Mouse (Mus musculus) spleen, postnatal 14 days (tissue): Measurements from ENCODE around the gene Midn.

Source experiments
- DNase-seq, 2 experiments: peaks; one replicate each; pipeline ENCODE4 v3.0.0; 2021 to 2022; ENCODE audit warnings: low spot score in 2 of 2

Gene Midn

GRCm38 (mm10) chr10:80170052-80170451 is 22.0 kb downstream of the Midn start:
- no peak for DNase-seq

GRCm38 (mm10) chr10:80170601-80171021 is 22.5 kb downstream of the Midn start:
- no peak for DNase-seq

DNA sequence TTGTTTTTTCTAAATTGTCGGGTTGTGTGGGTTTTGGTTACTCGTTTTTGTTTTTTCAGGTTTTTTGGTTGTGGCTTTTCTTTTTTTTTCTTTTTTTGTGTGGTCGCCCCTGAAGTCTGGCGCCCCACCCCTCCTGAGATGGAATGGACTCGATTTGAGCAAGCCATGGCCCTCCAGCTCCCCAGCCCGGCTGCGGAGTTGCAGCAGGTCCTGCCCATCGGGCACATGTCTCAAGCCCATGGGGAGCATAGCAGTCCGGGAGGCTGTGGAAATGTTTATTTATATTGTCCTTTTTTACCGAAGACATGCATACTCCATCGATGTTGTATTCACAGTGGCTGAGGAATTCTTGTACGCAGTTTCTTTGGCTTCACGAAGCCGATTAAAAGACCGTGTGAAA is 23.2 kb downstream of the Midn start:
- no peak for DNase-seq

DNA sequence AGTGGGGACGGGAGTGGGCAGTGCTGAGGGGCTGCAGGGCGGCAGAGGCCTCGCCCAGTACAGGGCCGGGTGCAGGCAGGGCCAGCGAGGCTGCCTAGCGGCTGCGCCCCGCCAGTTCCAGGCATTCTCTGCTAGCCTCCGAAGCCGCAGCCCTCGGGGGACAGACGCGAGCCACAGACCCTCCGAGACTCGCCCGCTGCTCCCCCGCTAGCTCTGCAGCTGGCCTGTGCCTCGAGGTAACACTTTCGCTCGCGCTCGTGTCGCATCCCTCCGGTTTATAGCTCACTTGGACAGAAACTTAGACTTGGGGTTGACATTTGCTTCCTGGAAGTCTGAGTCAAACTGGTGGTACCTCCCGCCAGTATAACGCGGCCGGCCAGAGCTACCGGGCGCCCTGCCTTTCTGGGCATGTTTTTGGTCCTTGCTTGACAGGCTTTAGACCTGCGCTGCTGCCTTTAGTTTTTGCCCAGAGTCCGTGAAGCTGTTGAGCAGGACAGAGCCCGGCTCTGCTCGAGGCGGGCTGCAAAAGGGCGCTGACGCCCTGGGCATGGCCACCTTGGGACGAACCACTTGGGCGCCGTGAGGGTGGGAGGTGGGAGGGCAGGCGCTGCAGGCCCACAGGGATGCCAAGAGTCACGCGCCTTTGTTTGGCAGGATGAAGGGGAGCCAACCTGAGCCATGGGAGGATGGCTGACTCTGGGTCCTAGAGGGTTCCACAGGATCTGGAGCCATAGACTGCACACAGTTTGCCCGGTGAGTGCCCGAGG is 23.9 kb downstream of the Midn start:
- no peak for DNase-seq

DNA sequence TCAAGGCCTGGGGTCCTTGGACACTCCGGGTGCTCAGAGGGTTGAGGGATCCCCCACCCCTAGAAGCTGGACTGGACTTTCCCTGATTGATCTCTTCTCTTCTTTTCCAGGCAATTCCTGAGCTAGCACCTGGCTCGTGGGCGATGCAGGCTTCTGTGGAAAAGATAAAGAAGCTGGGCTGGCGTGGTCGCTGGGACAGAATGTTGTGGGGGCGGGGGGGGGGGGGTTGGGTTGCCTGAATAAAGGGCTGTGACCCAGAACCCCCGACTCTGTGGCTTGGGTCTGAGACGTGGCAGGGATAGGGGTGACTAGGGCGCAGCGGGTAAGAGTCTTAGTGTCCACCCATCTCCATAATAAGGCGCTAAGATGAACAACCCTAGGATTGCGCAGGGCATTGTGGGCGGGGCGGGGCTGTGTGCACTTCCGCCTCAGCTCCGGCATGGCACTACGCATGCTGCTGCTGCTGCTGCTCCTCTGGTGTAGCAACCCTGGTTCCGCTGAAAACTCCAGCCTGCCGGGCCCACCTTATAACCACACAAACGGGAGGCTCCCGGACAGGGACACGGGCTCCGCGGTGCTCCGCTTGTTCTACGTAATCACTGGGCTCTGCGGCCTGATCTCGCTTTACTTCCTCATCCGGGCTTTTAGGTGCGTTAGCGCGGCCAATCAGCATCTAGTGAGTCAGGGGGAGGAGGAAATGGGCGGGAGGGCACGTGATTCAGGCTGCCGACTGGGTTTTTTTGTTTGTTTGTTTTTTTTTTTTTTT is 24.6 kb downstream of the Midn start, which contains the start of gene 1600002K03Rik:
TSS of gene 1600002K03Rik (plus strand) at position 418 of the 766 bp plus-strand sequence.
- peak; percentile 69 to 77 for DNase-seq

GRCm38 (mm10) chr10:80173358-80173757 is 25.3 kb downstream of the Midn start:
- no peak for DNase-seq

DNA sequence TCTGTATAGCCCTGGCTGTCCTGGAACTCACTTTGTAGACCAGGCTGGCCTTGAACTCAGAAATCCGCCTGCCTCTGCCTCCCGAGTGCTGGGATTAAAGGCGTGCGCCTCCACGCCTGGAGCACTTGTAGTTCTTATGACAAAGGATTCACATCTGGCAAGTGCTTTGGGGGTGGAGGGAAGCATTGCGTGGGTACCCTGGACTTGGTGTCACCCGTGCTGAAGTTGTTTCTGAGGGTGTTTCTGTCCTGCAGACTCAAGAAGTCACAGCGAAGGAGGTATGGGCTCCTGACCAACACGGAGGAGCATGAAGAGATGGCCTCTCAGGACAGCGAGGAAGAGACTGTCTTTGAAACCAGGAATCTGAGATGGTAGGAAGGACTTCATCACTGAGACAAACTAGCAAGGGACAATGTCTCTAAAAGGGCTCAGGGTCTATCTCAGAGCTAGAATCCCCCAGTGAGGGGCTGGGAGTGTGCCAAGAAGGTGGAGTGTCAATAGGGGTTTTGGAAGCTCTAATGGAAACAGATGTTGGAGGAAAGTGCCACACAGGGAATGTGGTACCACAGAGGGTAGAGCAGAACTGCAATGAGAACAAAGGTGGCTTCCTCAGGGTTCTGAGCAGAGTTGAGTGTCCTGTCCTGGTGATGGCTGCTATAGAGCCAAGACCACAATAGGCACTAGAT is 26.0 kb downstream of the Midn start:
- no peak for DNase-seq

DNA sequence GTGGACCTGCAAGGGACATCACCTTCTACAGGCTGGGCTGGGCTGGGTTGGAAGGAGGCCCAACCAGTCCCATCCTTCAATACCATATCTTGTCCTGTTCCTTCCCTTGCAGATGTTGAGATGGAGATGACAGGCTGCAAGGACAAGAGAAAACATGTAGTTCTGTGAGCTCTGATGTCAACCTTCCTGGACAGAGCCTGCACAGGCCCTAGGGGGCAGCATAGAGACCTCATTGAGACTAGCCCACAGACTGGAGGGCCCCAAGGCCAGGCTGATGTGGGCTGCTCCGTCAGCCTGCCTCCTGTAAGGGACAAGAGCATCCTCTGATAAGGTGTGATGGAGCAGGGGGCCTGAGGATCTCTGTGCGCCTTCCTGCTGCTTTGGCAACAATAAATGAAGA is 26.6 kb downstream of the Midn start:
- DNase-seq = no peak

DNA sequence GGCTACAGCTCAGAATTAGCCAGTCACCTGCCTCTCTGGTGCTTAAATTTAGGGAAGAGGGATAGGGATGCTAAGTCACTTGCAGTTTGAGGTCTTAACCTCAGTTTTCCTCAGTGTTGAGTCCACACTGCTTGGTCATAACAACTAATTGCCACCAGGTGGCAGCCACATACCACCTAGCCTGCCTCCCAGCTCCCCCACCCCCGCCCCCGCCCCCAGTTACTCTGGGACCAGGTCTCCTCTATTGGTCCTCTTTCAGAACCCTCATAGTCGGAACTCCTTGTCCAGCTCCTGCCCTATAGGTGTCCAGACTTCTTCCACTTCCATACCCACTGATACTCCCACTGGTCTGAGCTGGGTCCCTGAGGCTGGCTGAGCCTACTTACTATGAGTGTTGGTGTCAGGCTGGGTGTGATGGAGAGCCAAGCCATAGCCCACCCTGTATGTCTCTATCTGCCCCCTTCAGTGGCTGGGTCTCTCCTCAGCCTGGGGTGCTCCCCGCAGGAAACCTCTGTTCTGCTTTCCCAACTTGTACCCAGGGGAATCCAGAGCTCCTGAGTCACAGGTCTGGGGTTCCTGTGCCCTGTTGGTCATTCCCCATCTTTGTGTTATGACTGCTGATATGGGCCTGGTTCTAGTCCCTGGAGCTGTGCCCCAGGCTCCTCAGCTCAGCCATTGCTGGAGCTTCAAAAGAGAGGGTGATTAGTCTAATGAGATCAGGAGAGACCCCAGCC is 27.6 kb downstream of the Midn start:
- DNase-seq = no peak

GRCm38 (mm10) chr10:80176270-80176834 is 28.3 kb downstream of the Midn start:
- DNase-seq = no peak

GRCm38 (mm10) chr10:80177441-80178279 is 29.6 kb downstream of the Midn start:
- DNase-seq = no peak

DNA sequence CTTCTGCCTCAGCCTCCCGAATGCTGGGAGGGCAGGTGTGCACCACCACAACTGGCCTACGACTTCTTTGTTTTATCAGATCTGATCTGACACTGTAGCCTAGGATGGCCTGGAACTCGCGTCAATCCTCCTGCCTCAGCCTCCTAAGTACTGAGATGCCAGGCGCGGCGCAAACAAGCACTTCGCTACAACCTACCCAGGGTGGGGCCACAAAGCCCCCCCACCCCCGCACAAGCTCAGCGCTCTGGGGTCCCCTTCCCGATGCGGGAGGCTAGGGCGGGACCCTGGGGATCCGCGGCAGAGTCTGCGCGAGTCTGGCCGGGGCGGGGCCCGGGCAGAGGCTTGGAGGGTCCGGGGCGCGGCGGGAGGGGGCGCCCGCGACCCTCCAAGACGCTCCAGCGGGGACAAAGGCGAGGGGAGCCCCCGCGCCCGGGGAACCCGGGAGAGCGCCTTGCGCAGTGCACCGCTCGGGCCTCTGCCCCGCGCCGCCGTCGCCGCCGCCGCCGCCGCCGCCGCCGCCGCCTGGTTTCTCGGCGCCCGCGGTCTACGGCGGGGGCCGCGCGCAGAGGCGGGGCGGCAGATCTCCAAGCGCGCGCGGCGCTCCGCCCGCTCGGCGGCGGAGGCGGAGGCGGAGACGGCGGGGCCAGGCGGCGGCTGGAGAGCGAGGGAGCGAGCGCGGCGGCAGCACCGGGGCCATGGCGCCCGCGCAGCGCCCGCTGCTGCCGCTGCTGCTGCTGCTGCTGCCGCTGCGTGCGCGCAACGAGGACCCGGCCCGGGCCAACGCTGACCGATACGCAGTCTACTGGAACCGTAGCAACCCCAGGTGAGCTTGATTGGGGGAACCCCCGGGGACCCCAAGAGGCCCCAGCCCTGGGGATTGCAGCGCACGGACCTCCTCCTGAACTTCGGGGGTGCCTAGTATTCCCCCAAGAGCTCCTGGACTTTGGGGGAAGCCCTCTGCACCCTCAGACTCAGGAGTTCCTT is 31.3 kb downstream of the Midn start, which contains the start of gene Efna2:
TSS of gene Efna2 (plus strand) at position 415 of the 984 bp plus-strand sequence.
- no peak for DNase-seq

DNA sequence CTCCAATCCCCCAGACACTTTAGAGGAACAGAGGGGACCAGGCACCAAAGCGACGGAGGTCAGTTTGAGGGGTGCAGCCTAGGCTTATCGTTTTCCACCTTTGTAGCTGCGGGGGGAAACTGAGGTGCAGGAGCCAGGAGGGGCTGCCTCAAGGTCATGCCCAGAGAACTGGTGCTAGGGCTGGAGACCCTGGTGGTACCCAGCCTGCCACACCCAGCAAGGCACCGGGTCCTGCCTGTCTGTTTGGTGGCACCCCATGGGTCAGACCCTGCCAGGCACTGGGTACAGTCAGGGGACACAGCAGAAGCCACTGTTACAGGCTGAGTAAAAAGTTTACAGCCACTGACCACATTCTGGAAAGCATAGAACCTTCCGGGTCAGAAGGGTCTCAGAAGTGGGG is 32.2 kb downstream of the Midn start:
- no peak for DNase-seq

- no peak for DNase-seq
These were observed 32.8 kb downstream of the Midn start for GRCm38 (mm10) chr10:80180823-80181222.

- no peak for DNase-seq
These were observed 34.5 kb downstream of the Midn start for GRCm38 (mm10) chr10:80182547-80182946.

DNA sequence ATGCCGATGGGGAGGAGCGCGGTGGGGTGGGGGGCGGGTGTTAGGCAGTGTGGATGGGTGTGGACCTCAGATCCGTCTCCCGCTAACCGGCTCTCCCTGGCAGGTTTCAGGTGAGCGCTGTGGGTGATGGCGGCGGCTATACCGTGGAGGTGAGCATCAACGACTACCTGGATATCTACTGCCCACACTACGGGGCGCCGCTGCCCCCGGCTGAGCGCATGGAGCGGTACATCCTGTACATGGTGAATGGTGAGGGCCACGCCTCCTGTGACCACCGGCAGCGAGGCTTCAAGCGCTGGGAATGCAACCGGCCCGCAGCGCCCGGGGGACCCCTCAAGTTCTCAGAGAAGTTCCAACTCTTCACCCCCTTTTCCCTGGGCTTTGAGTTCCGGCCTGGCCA is 38.6 kb downstream of the Midn start:
- DNase-seq = no peak

DNA sequence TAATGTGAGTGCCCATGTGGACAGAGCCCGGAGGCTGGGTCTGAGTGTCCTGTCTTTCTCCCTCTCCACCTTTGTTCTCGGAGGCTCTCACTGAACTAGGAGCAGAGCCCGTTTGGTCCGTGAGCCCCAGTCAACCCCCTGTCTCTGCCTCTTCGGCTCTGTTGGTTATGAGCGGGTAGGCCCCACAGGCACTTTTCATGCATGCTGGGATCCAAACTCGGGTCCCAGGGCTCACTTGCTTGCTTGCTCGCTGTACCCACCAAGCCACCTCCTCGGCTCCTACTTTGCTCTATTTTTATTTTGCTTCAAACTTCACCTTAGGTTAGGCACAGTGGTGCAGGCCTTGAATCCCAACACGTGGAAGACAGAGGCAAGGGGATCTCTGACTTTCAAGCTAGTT is 39.7 kb downstream of the Midn start:
- DNase-seq = no peak

DNA sequence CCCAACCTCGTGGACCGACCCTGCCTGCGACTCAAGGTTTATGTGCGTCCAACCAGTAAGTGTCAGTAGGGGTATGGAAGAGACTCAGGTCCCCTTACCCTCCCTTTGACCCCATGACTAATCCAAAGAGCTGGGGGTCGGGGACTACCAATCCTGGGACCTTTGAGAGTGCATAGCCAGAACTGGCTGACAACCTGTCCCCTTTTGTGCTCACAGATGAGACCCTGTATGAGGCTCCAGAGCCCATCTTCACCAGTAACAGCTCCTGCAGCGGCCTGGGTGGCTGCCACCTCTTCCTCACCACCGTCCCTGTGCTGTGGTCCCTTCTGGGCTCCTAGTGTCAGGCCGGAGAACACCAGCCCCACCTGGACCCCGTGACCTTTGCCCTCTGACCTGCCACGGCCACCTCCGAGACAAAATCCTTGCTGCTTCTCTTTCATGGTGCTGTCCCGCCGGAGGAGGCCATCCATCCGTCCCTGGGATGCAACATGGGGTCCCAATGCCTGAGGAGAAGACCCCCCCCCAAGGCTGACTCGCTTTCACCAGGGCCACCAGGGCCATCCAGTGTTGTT is 40.5 kb downstream of the Midn start:
- no peak for DNase-seq

DNA sequence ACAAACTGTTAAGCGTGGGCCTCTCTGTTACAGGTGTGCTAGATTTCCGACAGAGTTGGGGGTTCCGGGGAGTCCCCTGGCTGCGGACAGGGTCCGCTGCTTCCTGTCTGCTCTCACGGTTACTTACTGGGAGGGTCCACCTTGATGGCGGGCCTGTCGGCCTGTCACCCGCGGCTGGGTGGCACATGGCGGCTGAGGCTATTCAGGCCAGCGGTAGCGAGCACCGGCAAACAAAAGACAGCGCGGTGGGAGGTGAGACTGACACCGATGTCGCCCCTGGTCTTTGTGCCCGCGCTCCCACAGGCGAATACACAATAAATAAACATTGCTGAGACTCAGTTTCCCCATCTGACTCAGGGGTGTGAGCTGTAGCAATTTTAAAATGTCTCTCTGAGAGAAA is 41.9 kb downstream of the Midn start:
- DNase-seq = no peak
